Mouse (Mus musculus) bone marrow, adult 2 months (tissue): ENCODE data around the gene Enpp3.

Experiments
- CTCF ChIP-seq: fragments of 200-500 bp; IDR thresholded peaks from 2 replicates; pipeline ENCODE4 v1.5.1; 2011; ENCODE audit warnings: low read length, control low read depth; ENCODE audit not compliant: control insufficient read depth, insufficient read depth
- POLR2A ChIP-seq: fragments of 200-500 bp; IDR thresholded peaks from 2 replicates; pipeline ENCODE4 v1.6.1; 2011; ENCODE audit warnings: low read depth, mild to moderate bottlenecking, control low read depth, low read length, borderline replicate concordance; ENCODE audit not compliant: control insufficient read depth

DNA sequence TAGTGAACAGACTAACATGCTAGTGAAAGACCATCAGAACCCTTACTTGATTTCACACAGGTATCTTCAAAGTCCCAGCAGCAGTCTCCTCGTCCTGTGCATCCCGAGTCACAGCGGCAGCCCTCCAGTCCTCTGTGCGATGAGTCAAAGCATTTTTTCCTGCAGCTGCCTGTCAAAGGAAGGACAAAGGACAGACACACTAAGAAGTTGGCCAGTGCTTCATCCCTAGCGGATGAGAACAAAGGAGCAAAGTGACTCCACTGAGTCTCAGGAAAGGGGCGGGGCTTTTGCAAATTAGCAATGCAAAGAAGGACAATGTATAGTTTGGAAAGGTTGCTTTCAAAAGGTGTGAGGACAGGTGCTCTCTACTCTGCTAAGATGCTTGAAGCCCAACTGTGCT is 16.5 kb downstream of the Enpp3 start:
- TF ChIP-seq POLR2A (no peak), CTCF (no peak)
